Mouse (Mus musculus): ENCODE measurements around the gene Rimbp2. TPM values are rescaled to one million over a fixed set of nuclear protein-coding genes. Genes with fewer than 3 reads are reported as not detected.
"Not testable (repeated sequence)": the region's sequence is repeated elsewhere in the genome, so short reads cannot be mapped to it uniquely, and the experiment has no call there.

Gene Rimbp2
- polyA plus RNA-seq (2012; ENCODE audit: insufficient read depth, low replicate concordance) = 0.25 TPM in 1 of 2 replicates, not detected in the other

- Histone ChIP-seq H3K4me1 (no peaks in the 10 kb centered on the region), H3K27me3 (replicated peaks) (peaks cover 23% of the 10 kb centered on the region), H3K4me3 (replicated peaks) (peak within 1 kb of the TSS; percentile 11), H3K9me3 (peaks cover 28% of the 10 kb centered on the region), H3K36me3 (replicated peaks; ENCODE audit: low read length) (no peaks in the 10 kb centered on the region)
- TF ChIP-seq FLI1 (IDR thresholded peaks at IDR 0.05; ENCODE audit: low read length) (no peak), GATA1 (IDR thresholded peaks at IDR 0.05; ENCODE audit: borderline replicate concordance, low read length) (no peak)
Measured at GRCm38 (mm10) chr5:128953278-128954070, at the start of gene Rimbp2. Gene Rimbp2, minus strand, starts transcription at chr5:128953486.

- Histone ChIP-seq H3K36me3 (replicated peaks; ENCODE audit: low read length) (peaks cover 64% of the 10 kb centered on the region), H3K9me3 (no peaks in the 10 kb centered on the region), H3K27me3 (replicated peaks) (no peaks in the 10 kb centered on the region), H3K4me1 (peaks cover 97% of the 10 kb centered on the region), H3K4me3 (replicated peaks) (peak overlapping the region; percentile 84)
- TF ChIP-seq GATA1 (IDR thresholded peaks at IDR 0.05; ENCODE audit: borderline replicate concordance, low read length) (no peak), FLI1 (IDR thresholded peaks at IDR 0.05; ENCODE audit: low read length) (no peak)
Measured at GRCm38 (mm10) chr5:129002571-129003011, 49.3 kb upstream of the Rimbp2 start.

DNA sequence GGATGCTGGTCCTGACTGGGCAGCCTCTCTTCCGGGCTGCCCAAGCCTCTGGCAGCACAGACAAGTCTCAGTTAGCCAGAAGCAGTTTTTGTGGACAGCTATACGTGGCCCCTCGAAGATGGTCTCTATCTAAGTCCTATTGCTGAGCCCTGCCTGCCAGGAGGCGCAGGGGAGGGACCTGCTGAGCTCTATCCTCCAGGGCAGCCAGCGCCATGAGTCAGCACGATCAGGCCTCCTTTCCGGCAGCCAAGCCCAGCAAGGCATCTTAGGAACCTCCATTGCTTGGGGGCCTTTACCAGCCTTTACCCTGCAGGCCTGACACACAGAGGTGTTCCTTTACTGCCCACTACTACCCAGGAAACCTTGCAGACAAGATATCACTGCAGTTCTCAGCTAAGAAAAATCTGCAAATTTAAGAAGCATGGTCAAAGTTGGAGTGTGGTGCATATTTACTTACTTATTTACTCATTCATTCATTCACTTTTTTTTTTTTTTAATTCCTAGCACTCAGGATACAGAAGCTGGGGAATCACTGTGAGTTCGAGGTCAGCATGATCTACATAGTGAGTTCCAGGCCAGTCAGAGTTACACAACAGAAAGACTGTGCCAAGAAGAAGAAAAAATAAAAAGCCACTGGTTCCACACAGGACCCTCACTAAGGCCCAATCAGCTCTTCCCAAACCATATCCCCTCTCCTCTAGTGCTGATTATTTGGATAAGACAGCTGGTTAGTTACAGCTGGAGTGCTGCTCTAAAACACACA, 47.6 kb upstream of the Rimbp2 start:
- peaks cover 94% of the 10 kb centered on the region for H3K4me1 ChIP-seq
- TF ChIP-seq FLI1 (IDR thresholded peaks at IDR 0.05; ENCODE audit: low read length) (no peak), GATA1 (IDR thresholded peaks at IDR 0.05; ENCODE audit: borderline replicate concordance, low read length) (no peak)
- peaks cover 70% of the 10 kb centered on the region for H3K36me3 ChIP-seq (replicated peaks; ENCODE audit: low read length)
- no peaks in the 10 kb centered on the region for H3K27me3 ChIP-seq (replicated peaks)
- no peaks in the 10 kb centered on the region for H3K9me3 ChIP-seq
- peak overlapping the region; percentile 84 for H3K4me3 ChIP-seq (replicated peaks)

DNA sequence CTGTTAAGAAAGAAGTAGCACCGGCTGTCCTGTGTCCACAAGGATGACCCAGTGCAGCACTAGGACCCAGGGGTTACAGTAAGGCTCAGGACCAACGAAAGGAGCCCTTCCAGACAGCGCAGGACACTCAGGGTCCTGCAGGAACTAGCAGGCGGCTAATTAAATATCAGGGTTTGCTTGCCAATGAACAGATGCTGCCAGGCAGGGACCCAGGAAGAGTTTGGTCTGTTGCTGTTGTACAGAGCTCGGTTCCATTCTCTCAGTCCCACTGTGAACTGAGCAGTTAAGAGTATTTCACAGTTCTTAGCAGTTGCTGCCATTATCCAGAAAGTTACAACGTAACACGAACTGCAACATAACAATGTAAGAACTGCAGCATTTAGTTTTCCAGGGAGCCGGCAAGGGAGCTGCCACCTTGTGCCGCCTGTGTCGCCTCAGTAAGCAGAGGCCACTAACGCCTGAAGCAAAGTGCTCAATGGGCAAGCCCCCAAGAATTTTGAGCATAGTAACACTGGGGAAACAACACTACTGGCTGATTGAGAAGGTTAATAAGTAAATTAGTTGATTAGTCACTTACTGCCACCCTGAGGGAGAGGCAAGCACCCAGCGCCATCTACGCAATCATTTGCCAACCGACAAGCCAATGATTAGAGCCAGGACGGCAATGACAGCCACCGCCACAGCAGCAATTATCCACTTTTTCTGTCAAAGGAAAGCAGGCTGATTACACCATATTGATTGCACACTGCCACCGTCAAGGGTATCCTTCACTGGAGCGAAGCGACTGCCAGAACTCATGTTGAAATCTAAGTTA, 34.1 kb upstream of the Rimbp2 start:
- TF ChIP-seq FLI1 (IDR thresholded peaks at IDR 0.05; ENCODE audit: low read length) (no peak), GATA1 (IDR thresholded peaks at IDR 0.05; ENCODE audit: borderline replicate concordance, low read length) (no peak)
- no peak overlapping the region for H3K4me3 ChIP-seq (replicated peaks)
- no peaks in the 10 kb centered on the region for H3K27me3 ChIP-seq (replicated peaks)
- peaks cover 24% of the 10 kb centered on the region for H3K9me3 ChIP-seq
- peaks cover 85% of the 10 kb centered on the region for H3K36me3 ChIP-seq (replicated peaks; ENCODE audit: low read length)
- H3K4me1 ChIP-seq = peaks cover 15% of the 10 kb centered on the region; the same call in 1 of the 2 replicates

- Histone ChIP-seq H3K4me3 (replicated peaks) (no peak overlapping the region), H3K4me1 (peaks cover 18% of the 10 kb centered on the region; the same call in 1 of the 2 replicates), H3K27me3 (replicated peaks) (no peaks in the 10 kb centered on the region), H3K36me3 (replicated peaks; ENCODE audit: low read length) (peaks cover 71% of the 10 kb centered on the region), H3K9me3 (peaks cover 24% of the 10 kb centered on the region)
- TF ChIP-seq FLI1 (IDR thresholded peaks at IDR 0.05; ENCODE audit: low read length) (no peak), GATA1 (IDR thresholded peaks at IDR 0.05; ENCODE audit: borderline replicate concordance, low read length) (no peak)
Measured at GRCm38 (mm10) chr5:128985946-128986345, 32.7 kb upstream of the Rimbp2 start.

GRCm38 (mm10) chr5:128984536-128984935, 31.2 kb upstream of the Rimbp2 start:
- peaks cover 33% of the 10 kb centered on the region for H3K9me3 ChIP-seq
- peaks cover 58% of the 10 kb centered on the region for H3K36me3 ChIP-seq (replicated peaks; ENCODE audit: low read length)
- H3K4me1 ChIP-seq = peaks cover 25% of the 10 kb centered on the region
- H3K4me3 ChIP-seq (replicated peaks) = no peak overlapping the region
- no peaks in the 10 kb centered on the region for H3K27me3 ChIP-seq (replicated peaks)
- TF ChIP-seq GATA1 (IDR thresholded peaks at IDR 0.05; ENCODE audit: borderline replicate concordance, low read length) = no peak
- TF ChIP-seq FLI1 (IDR thresholded peaks at IDR 0.05; ENCODE audit: low read length) = no peak

DNA sequence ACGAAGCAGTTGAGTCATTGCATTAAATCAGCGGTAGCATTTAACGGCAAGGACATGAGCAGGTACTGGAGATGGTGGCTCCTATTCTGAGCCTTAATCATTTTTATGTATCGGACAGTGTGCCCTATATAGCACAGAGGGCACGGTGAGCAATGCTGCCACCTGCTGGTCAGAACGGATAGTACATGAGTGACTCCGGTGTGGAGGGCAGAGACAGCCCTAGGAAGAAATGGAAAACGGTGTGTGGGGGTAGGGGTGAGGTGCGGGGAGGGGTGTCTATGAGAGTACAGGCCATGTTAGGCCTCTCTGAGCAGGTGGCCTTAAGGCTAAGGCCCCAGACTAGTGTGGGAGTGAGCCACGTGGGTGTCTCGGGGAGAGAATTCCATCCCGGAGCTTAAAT, 28.3 kb upstream of the Rimbp2 start:
- H3K36me3 ChIP-seq (replicated peaks; ENCODE audit: low read length) = peaks cover 28% of the 10 kb centered on the region
- TF ChIP-seq GATA1 (IDR thresholded peaks at IDR 0.05; ENCODE audit: borderline replicate concordance, low read length) (no peak), FLI1 (IDR thresholded peaks at IDR 0.05; ENCODE audit: low read length) (no peak)

GRCm38 (mm10) chr5:128980857-128981256, 27.6 kb upstream of the Rimbp2 start:
- TF ChIP-seq GATA1 (IDR thresholded peaks at IDR 0.05; ENCODE audit: borderline replicate concordance, low read length) = no peak
- no peak for TF ChIP-seq FLI1 (IDR thresholded peaks at IDR 0.05; ENCODE audit: low read length)
- Histone ChIP-seq H3K27me3 (replicated peaks) (no peaks in the 10 kb centered on the region), H3K4me1 (peaks cover 28% of the 10 kb centered on the region), H3K9me3 (peaks cover 34% of the 10 kb centered on the region), H3K36me3 (replicated peaks; ENCODE audit: low read length) (peaks cover 21% of the 10 kb centered on the region), H3K4me3 (replicated peaks) (no peak overlapping the region)

More for the DNA sequence above, 28.3 kb upstream of the Rimbp2 start:
- Histone ChIP-seq H3K4me3 (replicated peaks) (no peak overlapping the region), H3K9me3 (peaks cover 39% of the 10 kb centered on the region), H3K4me1 (peaks cover 25% of the 10 kb centered on the region), H3K27me3 (replicated peaks) (no peaks in the 10 kb centered on the region)

DNA sequence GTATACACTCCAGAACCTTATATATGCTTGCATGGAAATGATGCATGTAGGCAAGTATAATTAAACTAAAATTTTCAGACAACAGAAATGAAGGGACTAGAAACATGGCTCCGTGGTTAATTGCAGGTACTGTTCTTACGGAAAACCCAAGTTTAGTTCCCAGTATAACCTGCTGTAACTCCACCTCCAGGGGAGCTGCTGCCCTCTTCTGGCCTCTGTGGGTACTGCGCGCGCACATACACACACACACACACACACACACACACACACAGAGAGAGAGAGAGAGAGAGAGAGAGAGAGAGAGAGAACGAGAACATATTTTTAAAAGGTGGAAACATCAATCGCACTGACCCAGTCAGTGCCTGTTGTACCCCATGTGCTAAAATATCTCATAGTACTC, 25.7 kb upstream of the Rimbp2 start:
- H3K9me3 ChIP-seq = peaks cover 17% of the 10 kb centered on the region
- no peaks in the 10 kb centered on the region for H3K27me3 ChIP-seq (replicated peaks)
- H3K4me3 ChIP-seq (replicated peaks) = no peak overlapping the region
- peaks cover 21% of the 10 kb centered on the region for H3K4me1 ChIP-seq
- H3K36me3 ChIP-seq (replicated peaks; ENCODE audit: low read length) = peaks cover 2% of the 10 kb centered on the region
- TF ChIP-seq FLI1 (IDR thresholded peaks at IDR 0.05; ENCODE audit: low read length) (no peak), GATA1 (IDR thresholded peaks at IDR 0.05; ENCODE audit: borderline replicate concordance, low read length) (no peak)

DNA sequence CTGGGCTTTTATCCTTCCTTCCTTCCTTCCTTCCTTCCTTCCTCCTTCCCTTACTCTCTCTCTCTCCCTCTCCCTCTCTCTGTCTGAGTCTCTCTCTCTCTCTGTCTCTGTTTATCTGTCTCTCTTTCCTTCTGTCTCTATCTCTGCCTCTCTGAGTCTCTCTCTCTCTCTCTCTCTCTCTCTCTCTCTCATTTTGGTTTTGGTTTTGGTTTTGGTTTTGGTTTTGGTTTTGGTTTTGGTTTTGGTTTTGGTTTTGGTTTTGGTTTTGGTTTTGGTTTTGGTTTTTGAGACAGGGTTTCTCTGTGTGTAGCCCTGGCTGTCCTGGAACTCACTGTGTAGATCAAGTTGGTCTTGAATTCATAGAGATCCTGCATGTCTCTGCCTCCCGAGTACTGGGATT, 24.2 kb upstream of the Rimbp2 start:
- not testable (repeated sequence) for H3K27me3 ChIP-seq (replicated peaks); H3K4me3 ChIP-seq (replicated peaks); H3K36me3 ChIP-seq (replicated peaks; ENCODE audit: low read length)
- Histone ChIP-seq H3K9me3 (peaks cover 19% of the 10 kb centered on the region), H3K4me1 (peaks cover 13% of the 10 kb centered on the region)
